Mouse (Mus musculus): ENCODE data around the gene Vrtn. TPM values are rescaled to one million over a fixed set of nuclear protein-coding genes. Genes with fewer than 3 reads are reported as not detected.

Gene Vrtn
- total RNA-seq (2022) = under 1 TPM in 3 of 4 experiments, not detected in 1; 0.15 to 0.53 (median 0.28) TPM

- DNase-seq (ENCODE audit: low spot score in 2 of 2) = no peak
Observed at GRCm38 (mm10) chr12:84640654-84641053, at the start of gene Vrtn. TSS of gene Vrtn (plus strand) at chr12:84641019.

GRCm38 (mm10) chr12:84598324-84598723 lies 42.5 kb upstream of the Vrtn start:
- no peak for DNase-seq (ENCODE audit: low spot score in 2 of 2)

- no peak for DNase-seq (ENCODE audit: low spot score in 2 of 2)
Observed at GRCm38 (mm10) chr12:84604001-84604400, 36.8 kb upstream of the Vrtn start.

- DNase-seq (ENCODE audit: low spot score in 2 of 2) = no peak
Observed at GRCm38 (mm10) chr12:84605860-84606259, 35.0 kb upstream of the Vrtn start.

GRCm38 (mm10) chr12:84611718-84612117 lies 29.1 kb upstream of the Vrtn start:
- DNase-seq (ENCODE audit: low spot score in 2 of 2) = no peak

GRCm38 (mm10) chr12:84612518-84612917 lies 28.3 kb upstream of the Vrtn start:
- DNase-seq (ENCODE audit: low spot score in 2 of 2) = no peak

- DNase-seq (ENCODE audit: low spot score in 2 of 2) = no peak
Observed at GRCm38 (mm10) chr12:84614001-84614400, 26.8 kb upstream of the Vrtn start.

- peak in 1 of 2 experiments; percentile 74 for DNase-seq (ENCODE audit: low spot score in 2 of 2)
Observed at GRCm38 (mm10) chr12:84614524-84614923, 26.3 kb upstream of the Vrtn start.

GRCm38 (mm10) chr12:84616977-84617630 lies 23.7 kb upstream of the Vrtn start, which contains the start of gene Abcd4:
TSS of gene Abcd4 (minus strand) at chr12:84617413.
- peak; percentile 75 to 93 for DNase-seq (ENCODE audit: low spot score in 2 of 2)

- no peak for DNase-seq (ENCODE audit: low spot score in 2 of 2)
Observed at GRCm38 (mm10) chr12:84617663-84618062, 23.2 kb upstream of the Vrtn start.

GRCm38 (mm10) chr12:84620975-84621374 lies 19.8 kb upstream of the Vrtn start:
- no peak for DNase-seq (ENCODE audit: low spot score in 2 of 2)

GRCm38 (mm10) chr12:84624601-84625000 lies 16.2 kb upstream of the Vrtn start:
- DNase-seq (ENCODE audit: low spot score in 2 of 2) = no peak

GRCm38 (mm10) chr12:84625116-84625515 lies 15.7 kb upstream of the Vrtn start:
- no peak for DNase-seq (ENCODE audit: low spot score in 2 of 2)

- no peak for DNase-seq (ENCODE audit: low spot score in 2 of 2)
Observed at GRCm38 (mm10) chr12:84631867-84632266, 9.0 kb upstream of the Vrtn start.

GRCm38 (mm10) chr12:84640253-84640652 lies 566 bp upstream of the Vrtn start:
- DNase-seq (ENCODE audit: low spot score in 2 of 2) = no peak

GRCm38 (mm10) chr12:84650234-84650633 lies 9.4 kb downstream of the Vrtn start:
- DNase-seq (ENCODE audit: low spot score in 2 of 2) = no peak

GRCm38 (mm10) chr12:84653912-84654311 lies 13.1 kb downstream of the Vrtn start:
- peak in 1 of 2 experiments; percentile 65 for DNase-seq (ENCODE audit: low spot score in 2 of 2)

GRCm38 (mm10) chr12:84670555-84670954 lies 29.7 kb downstream of the Vrtn start:
- DNase-seq (ENCODE audit: low spot score in 2 of 2) = no peak

- DNase-seq (ENCODE audit: low spot score in 2 of 2) = no peak
Observed at GRCm38 (mm10) chr12:84671646-84672045, 30.8 kb downstream of the Vrtn start.

- no peak for DNase-seq (ENCODE audit: low spot score in 2 of 2)
Observed at GRCm38 (mm10) chr12:84674666-84675526, 34.1 kb downstream of the Vrtn start.

GRCm38 (mm10) chr12:84676011-84676410 lies 35.2 kb downstream of the Vrtn start:
- no peak for DNase-seq (ENCODE audit: low spot score in 2 of 2)

GRCm38 (mm10) chr12:84684569-84684968 lies 43.8 kb downstream of the Vrtn start:
- no peak for DNase-seq (ENCODE audit: low spot score in 2 of 2)

- no peak for DNase-seq (ENCODE audit: low spot score in 2 of 2)
Observed at GRCm38 (mm10) chr12:84686176-84686575, 45.4 kb downstream of the Vrtn start.

Data from left cerebral cortex, adult 8-10 months (tissue).